Mouse (Mus musculus) ES-Bruce4 (cell line): ENCODE results near the gene Ttll12. TPM values are rescaled to one million over a fixed set of nuclear protein-coding genes. Genes with fewer than 3 reads are reported as not detected.

Experiments
- H3K27ac ChIP-seq: 2 replicates; pipeline ENCODE4 v1.5.1; 2012; ENCODE audit warnings: low read length, inconsistent platforms; ENCODE audit not compliant: insufficient read depth
- H3K27me3 ChIP-seq: 2 replicates; pipeline ENCODE4 v1.6.1; 2012; ENCODE audit warnings: mild to moderate bottlenecking, low read length, inconsistent platforms; ENCODE audit not compliant: control insufficient read depth, poor library complexity, insufficient read depth, severe bottlenecking
- H3K36me3 ChIP-seq: 2 replicates; pipeline ENCODE4 v1.6.1; 2012; ENCODE audit warnings: inconsistent platforms, mild to moderate bottlenecking, low read length, moderate library complexity; ENCODE audit not compliant: control insufficient read depth, poor library complexity, insufficient read depth, severe bottlenecking
- H3K4me1 ChIP-seq: one replicate; pipeline ENCODE4 v1.8.1; 2011; ENCODE audit warnings: low read length; ENCODE audit not compliant: control insufficient read depth, insufficient read depth
- H3K4me3 ChIP-seq: 2 replicates; pipeline ENCODE4 v1.5.1; 2011; ENCODE audit warnings: low read depth, mild to moderate bottlenecking, low read length
- H3K9ac ChIP-seq: 2 replicates; pipeline ENCODE4 v1.6.1; 2012; ENCODE audit warnings: low read depth, mild to moderate bottlenecking, inconsistent platforms; ENCODE audit not compliant: poor library complexity, severe bottlenecking
- H3K9me3 ChIP-seq: replicated peaks from 2 replicates; pipeline ENCODE4 v1.6.1; 2012; ENCODE audit warnings: mild to moderate bottlenecking, low read length, inconsistent platforms; ENCODE audit not compliant: control insufficient read depth, poor library complexity, insufficient read depth, severe bottlenecking
- CTCF ChIP-seq: IDR thresholded peaks from one replicate; pipeline ENCODE4 v1.8.1; 2011; ENCODE audit warnings: low read depth, low read length
- EP300 ChIP-seq: IDR thresholded peaks from 2 replicates; pipeline ENCODE4 v1.6.1; 2011; ENCODE audit warnings: low read depth, low read length; ENCODE audit not compliant: insufficient read depth
- POLR2A ChIP-seq: IDR thresholded peaks from one replicate; pipeline ENCODE4 v1.8.1; 2011; ENCODE audit warnings: low read length; ENCODE audit not compliant: insufficient read depth
- polyA plus RNA-seq: library from polyadenylated mRNA; stranded (reverse); fragments of >200 nt; gene quantifications from 2 replicates; pipeline ENCODE4 v1.2.4, GENCODE M21; 2011; ENCODE audit warnings: low read depth; ENCODE audit not compliant: missing spikeins, insufficient read depth, insufficient read length

Ttll12 gene
- polyA plus RNA-seq, 1 experiment: 33.7 TPM

DNA sequence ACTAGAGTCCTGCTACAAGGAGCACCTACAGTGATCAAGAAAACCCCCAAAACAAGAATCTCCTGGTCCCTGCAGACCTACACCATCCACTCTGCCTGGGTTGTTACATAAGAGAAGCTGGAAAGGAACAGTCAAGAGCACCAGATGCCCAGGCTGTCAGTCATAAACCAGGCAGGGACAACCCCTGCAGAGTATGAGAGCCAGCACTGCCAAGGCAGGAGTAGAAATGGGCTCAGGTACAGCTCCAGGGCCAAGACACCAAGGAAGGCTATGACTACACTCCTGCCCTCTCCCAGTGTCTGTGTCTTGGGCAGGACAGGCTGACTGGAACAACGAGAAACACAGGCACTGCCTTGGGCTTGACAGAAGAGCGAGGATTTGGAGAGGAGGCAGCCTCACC, 44.8 kb downstream of the Ttll12 start:
- H3K27me3 ChIP-seq: no peaks in the 10 kb centered on the region
- TF ChIP-seq POLR2A: no peak
- TF ChIP-seq CTCF: no peak
- TF ChIP-seq EP300: no peak
- no peaks in the 10 kb centered on the region for H3K9me3 ChIP-seq
- no peaks in the 10 kb centered on the region for H3K4me1 ChIP-seq
- no peak overlapping the region for H3K27ac ChIP-seq
- H3K9ac ChIP-seq: no peak overlapping the region
- H3K4me3 ChIP-seq: no peak overlapping the region
- peaks cover 12% of the 10 kb centered on the region for H3K36me3 ChIP-seq

DNA sequence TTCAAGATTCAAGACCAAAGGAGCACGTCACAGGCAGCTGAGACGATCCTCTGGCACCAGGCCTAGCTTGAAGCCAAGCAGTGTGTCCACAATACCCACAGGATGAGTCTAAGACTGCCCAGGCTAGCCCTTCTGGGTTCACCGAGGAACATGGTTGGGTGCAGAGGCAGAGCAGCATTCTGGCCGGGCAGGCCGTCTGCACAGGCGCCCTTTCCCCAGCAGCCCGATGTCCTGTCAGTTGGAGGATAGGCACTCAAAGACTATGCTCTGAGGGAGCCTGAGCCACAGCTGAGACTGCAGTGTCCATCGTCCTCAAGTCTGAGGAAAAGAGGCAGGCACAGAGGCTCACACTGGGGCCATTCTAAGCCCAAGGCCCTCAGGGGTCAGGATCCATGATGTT, 47.8 kb downstream of the Ttll12 start:
- Histone ChIP-seq H3K4me1 (no peaks in the 10 kb centered on the region), H3K36me3 (peaks cover 12% of the 10 kb centered on the region), H3K9me3 (no peaks in the 10 kb centered on the region), H3K27ac (no peak overlapping the region), H3K9ac (no peak overlapping the region), H3K4me3 (no peak overlapping the region), H3K27me3 (no peaks in the 10 kb centered on the region)
- no peak for TF ChIP-seq CTCF
- no peak for TF ChIP-seq EP300
- no peak for TF ChIP-seq POLR2A

DNA sequence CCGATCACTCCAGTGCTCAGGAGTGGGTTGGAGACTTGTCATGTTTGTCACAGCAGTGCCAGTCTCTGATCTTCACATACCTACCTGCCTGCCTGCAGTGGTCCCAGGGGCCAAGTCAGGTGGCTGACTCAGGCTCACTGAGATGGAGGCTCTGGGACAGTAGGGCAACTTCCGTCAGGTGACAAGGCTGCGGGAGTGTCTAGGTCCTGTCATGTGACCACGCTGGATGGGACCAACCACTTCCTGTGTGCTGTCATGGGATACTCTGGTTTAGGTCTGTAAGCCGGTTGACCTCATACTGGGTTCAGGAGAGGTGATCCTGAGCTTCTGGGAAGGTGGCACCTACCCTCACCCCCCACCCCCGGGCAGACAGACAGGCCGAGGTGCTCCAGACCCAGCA, 48.9 kb downstream of the Ttll12 start:
- no peaks in the 10 kb centered on the region for H3K9me3 ChIP-seq
- H3K36me3 ChIP-seq: peaks cover 8% of the 10 kb centered on the region
- no peak overlapping the region for H3K27ac ChIP-seq
- H3K4me3 ChIP-seq: no peak overlapping the region
- no peak overlapping the region for H3K9ac ChIP-seq
- no peak for TF ChIP-seq POLR2A
- no peak for TF ChIP-seq CTCF
- TF ChIP-seq EP300: no peak
- no peaks in the 10 kb centered on the region for H3K4me1 ChIP-seq
- no peaks in the 10 kb centered on the region for H3K27me3 ChIP-seq

DNA sequence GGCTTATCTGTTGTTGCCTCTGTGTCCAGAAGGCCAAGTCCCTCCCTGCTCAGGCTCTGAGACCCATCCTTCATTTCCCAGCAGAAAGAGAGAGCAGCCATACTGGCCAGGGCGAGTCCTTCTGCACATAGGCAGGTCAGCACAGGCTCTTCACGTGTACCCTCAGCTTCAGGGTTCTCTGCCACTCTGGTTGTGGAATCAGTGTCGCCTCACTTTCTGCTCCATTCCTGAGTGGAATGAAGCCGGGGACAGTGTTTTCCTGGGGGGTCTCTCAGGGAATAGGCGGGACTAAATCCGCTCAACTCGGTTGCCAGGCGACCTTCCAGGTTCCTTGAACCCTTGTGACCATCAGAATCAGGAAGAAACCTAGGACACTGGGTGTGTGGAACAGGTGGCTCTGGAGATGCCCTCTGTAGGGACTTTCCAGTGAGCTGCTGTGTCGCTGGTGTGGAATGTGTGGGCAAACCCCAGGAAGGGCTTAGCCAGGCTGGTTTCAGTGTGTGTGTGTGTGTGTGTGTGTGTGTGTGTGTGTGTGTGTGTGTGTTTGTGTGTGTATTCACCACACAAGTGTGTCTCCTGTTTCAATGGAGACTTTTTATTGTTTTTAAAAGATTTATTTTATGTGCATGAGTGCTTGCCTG, 53.2 kb downstream of the Ttll12 start:
- H3K9ac ChIP-seq: no peak overlapping the region
- no peak for TF ChIP-seq POLR2A
- no peak for TF ChIP-seq CTCF
- no peak for TF ChIP-seq EP300
- H3K27ac ChIP-seq: no peak overlapping the region
- H3K27me3 ChIP-seq: no peaks in the 10 kb centered on the region
- no peak overlapping the region for H3K4me3 ChIP-seq
- H3K36me3 ChIP-seq: no peaks in the 10 kb centered on the region
- no peaks in the 10 kb centered on the region for H3K9me3 ChIP-seq
- H3K4me1 ChIP-seq: no peaks in the 10 kb centered on the region

DNA sequence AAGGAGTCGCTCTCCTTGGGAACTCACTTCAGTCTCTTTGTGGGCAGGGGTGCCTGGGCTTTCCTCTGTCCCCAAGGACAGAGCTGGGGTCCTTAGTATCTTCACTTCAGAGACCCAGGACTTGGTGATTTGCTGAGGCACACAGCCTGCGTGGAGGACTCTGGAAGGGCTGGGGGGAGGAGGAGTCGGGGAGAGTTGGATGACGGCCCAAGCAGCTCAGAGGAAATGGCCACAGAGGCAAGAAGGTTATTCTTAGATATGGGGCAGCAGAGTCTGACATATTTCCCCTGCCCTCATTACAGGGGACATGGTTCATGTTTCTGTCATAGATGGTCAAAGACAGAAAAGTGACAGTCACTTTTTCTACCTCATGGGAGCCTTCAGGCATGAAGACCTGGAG, 55.1 kb downstream of the Ttll12 start:
- H3K9me3 ChIP-seq: no peaks in the 10 kb centered on the region
- no peak overlapping the region for H3K27ac ChIP-seq
- no peak overlapping the region for H3K9ac ChIP-seq
- H3K4me1 ChIP-seq: peaks cover 5% of the 10 kb centered on the region
- no peaks in the 10 kb centered on the region for H3K36me3 ChIP-seq
- TF ChIP-seq EP300: no peak
- TF ChIP-seq POLR2A: no peak
- TF ChIP-seq CTCF: no peak
- H3K4me3 ChIP-seq: no peak overlapping the region
- H3K27me3 ChIP-seq: no peaks in the 10 kb centered on the region

DNA sequence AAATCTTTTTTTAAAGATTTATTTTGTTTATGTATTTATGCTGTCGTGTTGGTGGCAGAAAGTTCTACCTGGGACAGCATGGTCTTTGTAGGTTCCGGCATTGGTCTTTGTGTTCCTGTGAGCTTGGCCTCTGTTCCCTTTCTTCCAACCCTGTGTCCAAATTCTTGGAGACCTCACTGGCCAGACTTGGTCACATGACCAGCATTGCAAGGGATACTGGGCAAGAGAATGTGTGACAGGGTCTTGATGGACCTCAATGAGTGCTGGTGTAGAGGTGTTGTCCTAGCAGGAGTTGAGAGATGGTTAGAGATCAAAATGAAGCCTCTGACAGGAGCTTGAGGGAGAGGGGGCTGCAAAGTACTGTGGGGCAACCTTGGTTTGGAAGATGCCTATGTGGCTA, 56.1 kb downstream of the Ttll12 start:
- Histone ChIP-seq H3K9me3 (no peaks in the 10 kb centered on the region), H3K27ac (no peak overlapping the region), H3K9ac (no peak overlapping the region), H3K36me3 (no peaks in the 10 kb centered on the region), H3K4me3 (no peak overlapping the region), H3K27me3 (no peaks in the 10 kb centered on the region), H3K4me1 (peaks cover 8% of the 10 kb centered on the region)
- TF ChIP-seq CTCF (no peak), EP300 (no peak), POLR2A (no peak)
